Mouse (Mus musculus): ENCODE measurements around the gene Lrp6. TPM values are rescaled to one million over a fixed set of nuclear protein-coding genes. Genes with fewer than 3 reads are reported as not detected.
A peak's percentile ranks its signal among the peaks of the same experiment; 100 is the strongest.

Lrp6 gene
- polyA plus RNA-seq, 1 experiment from 2014 or later: 25.3 TPM

DNA sequence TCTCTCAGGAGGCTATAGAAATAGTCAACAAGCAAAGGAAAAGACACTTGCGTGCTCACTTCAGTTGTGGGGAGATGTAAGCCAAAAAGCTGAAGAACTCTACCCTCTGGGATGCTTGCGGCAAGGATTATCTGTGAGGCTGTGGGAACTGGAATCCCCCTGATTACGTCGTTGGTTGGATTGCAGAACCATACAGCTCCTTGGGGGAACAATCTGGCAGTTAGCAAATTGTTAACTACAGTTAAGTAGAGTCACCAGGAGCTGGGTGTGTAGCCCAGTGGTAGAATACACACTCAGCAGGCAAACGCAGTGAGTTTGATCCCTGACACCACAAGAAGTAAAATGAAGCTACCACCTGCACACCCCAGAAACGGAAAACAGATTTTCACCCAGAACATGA lies 132.7 kb downstream of the Lrp6 start:
- no peak for DNase-seq (ENCODE audit: low spot score)
- no peak overlapping the region for H3K4me3 ChIP-seq
- peaks cover 17% of the 10 kb centered on the region for H3K4me1 ChIP-seq (replicated peaks)
- H3K27ac ChIP-seq: no peak overlapping the region
- no peaks in the 10 kb centered on the region for H3K9me3 ChIP-seq
- 79% methylated on average over 6 of the region's 6 CpGs for WGBS
- no peaks in the 10 kb centered on the region for H3K27me3 ChIP-seq (ENCODE audit: insufficient read depth, poor library complexity, severe bottlenecking)
- H3K36me3 ChIP-seq: no peaks in the 10 kb centered on the region

DNA sequence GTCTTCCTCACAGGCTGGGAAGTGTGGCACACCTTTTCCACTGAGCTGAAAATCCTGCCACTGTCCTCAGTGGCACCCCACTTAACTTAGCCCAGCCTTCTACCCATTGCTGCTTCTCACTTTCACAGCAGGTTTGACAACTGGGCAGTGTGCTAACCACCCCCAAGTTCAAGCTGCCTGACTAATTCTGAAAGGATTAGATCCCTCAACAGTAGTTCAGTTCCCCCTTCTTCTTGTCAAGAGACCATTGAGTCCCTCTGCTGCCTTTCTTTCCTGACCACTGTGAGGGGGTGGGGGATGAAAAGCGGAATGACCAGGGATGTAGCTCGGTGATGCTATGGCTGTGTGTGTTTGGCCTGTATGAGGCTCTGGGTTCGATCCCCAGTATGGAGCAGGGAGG lies 133.5 kb downstream of the Lrp6 start:
- Histone ChIP-seq H3K27ac (no peak overlapping the region), H3K4me3 (no peak overlapping the region), H3K36me3 (no peaks in the 10 kb centered on the region), H3K4me1 (replicated peaks) (peaks cover 14% of the 10 kb centered on the region), H3K9me3 (no peaks in the 10 kb centered on the region), H3K27me3 (ENCODE audit: insufficient read depth, poor library complexity, severe bottlenecking) (no peaks in the 10 kb centered on the region)
- WGBS: 88% methylated on average over 3 of the region's 3 CpGs
- DNase-seq (ENCODE audit: low spot score): no peak

DNA sequence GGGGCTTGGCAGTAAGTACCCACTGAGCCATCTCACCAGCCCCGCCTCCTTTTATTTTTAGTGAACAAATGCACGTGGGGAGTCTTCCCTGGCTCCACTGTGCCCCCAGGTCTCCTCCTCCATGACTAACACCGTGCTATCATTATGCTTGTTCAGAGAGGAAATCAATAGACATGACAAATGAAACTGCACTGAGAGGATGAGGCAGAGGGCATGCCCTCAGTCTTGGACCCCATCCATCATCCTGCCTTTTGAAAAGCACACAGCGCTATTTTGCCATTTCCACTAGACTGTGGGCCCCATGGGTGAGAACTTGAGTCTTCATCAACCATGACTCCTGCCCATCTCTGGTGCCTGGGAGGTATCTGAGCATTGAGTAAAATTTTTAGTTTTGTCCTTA lies 135.2 kb downstream of the Lrp6 start:
- Histone ChIP-seq H3K4me1 (replicated peaks) (peaks cover 14% of the 10 kb centered on the region), H3K9me3 (no peaks in the 10 kb centered on the region), H3K27me3 (ENCODE audit: insufficient read depth, poor library complexity, severe bottlenecking) (no peaks in the 10 kb centered on the region), H3K36me3 (no peaks in the 10 kb centered on the region), H3K4me3 (no peak overlapping the region), H3K27ac (no peak overlapping the region)
- DNase-seq (ENCODE audit: low spot score): no peak
- WGBS: 44% methylated on average over 4 of the region's 4 CpGs

DNA sequence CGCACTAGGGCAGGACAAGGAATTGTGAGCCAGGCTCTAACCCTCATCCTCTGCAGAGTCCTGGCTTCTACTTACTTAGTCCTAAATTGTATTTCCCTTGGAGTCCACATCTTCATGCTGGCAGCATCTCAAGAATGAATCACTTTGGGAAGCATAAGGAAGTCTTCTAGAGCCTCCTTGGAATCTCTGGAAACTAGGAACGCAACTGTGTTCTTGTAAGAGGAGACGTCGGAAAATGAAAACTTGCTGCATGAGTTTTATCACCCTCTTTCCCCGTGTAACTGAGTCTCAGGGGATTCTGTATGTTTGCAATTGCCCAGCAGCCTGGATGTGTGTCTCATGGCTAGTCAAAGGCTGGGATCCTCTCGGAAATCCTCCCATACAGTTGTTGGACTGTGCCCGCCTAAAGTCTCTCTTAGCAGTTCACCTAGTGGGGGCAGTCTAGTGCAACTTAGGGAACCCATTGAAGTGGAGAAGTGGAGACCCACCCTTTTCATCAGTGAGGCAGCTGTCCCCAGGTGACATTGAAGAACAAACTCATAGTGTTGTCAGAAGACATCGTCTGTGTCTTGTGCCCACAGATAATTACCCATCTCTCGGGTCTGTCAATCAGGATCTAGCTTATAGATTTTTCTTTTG lies 136.5 kb downstream of the Lrp6 start:
- Histone ChIP-seq H3K27ac (no peak overlapping the region), H3K27me3 (ENCODE audit: insufficient read depth, poor library complexity, severe bottlenecking) (no peaks in the 10 kb centered on the region), H3K36me3 (no peaks in the 10 kb centered on the region), H3K4me3 (no peak overlapping the region), H3K4me1 (replicated peaks) (peaks cover 17% of the 10 kb centered on the region), H3K9me3 (no peaks in the 10 kb centered on the region)
- DNase-seq (ENCODE audit: low spot score): no peak
- WGBS: 82% methylated on average over 9 of the region's 9 CpGs

DNA sequence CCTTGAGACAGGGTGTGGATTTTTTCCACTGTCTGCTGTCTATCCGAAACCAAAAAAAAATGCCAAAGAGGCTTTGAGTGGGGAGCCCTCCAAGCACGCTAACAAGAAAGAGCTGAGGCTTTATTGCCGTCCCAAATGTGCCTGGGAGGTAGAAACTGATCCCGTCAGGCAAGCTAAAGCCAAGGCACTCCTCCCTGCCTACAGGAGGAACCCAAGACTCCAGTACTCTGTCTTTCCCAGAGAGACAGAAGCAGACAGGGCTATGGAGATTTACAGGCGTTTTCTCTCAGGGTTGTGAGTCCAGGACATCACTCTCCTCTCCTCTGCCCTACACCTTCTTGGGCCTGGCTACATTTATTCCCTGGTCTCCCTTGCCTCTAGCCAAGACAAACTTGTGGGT lies 138.3 kb downstream of the Lrp6 start:
- 81% methylated on average over 5 of the region's 5 CpGs for whole genome bisulfite sequencing
- Histone ChIP-seq H3K27me3 (ENCODE audit: insufficient read depth, poor library complexity, severe bottlenecking) (no peaks in the 10 kb centered on the region), H3K36me3 (no peaks in the 10 kb centered on the region), H3K4me3 (no peak overlapping the region), H3K27ac (no peak overlapping the region), H3K9me3 (no peaks in the 10 kb centered on the region), H3K4me1 (replicated peaks) (peaks cover 20% of the 10 kb centered on the region)
- DNase-seq (ENCODE audit: low spot score): no peak

DNA sequence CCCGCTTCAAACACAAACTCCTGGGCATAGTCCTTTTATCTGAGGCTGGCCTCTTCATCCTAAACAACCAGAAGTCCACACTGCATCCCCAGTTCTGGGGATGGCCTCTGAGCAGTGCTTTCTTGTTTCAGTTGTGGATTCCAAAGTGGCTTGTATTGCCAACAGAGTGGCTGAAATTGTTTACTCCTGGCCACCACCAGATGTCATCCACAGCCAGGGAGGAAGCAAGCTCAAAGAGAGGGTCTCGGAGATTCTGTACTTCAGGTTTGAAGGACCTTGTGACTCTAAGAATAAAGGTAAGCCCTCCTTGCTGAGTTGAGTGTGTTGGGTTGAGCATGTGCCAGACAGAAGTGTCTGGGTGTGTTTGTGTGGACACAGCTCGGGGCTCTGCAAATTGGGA lies 139.6 kb downstream of the Lrp6 start:
- no peaks in the 10 kb centered on the region for H3K36me3 ChIP-seq
- peaks cover 20% of the 10 kb centered on the region for H3K4me1 ChIP-seq (replicated peaks)
- H3K27me3 ChIP-seq (ENCODE audit: insufficient read depth, poor library complexity, severe bottlenecking): no peaks in the 10 kb centered on the region
- H3K27ac ChIP-seq: no peak overlapping the region
- DNase-seq (ENCODE audit: low spot score): no peak
- WGBS: 85% methylated on average over 3 of the region's 3 CpGs
- H3K9me3 ChIP-seq: no peaks in the 10 kb centered on the region
- no peak overlapping the region for H3K4me3 ChIP-seq

DNA sequence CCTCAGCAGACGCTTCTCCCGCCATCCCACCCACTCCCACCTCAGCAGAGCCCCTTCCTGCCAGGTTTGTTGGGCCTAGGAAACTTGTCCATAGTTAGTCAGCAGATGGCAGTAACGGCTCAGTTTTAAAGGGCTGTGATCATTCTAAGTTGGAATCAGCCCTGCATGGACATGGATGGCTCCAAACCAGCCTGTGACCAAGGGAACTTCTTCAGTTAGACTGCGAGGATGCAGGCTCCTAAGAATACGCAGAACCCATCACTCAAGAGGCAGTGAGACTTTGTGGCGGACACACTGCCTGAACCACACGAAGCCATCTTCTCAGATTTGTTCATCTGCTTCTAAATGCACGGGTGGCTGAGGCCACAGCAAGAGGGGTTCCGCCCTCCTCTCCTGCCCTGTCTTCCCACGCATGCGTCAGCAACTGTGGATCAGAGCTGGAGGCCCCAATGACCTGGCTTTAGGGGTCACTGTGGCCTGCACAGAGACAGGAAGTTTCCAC lies 141.5 kb downstream of the Lrp6 start:
- Histone ChIP-seq H3K4me1 (replicated peaks) (peaks cover 6% of the 10 kb centered on the region; the same call in 1 of the 2 replicates), H3K27ac (no peak overlapping the region), H3K27me3 (ENCODE audit: insufficient read depth, poor library complexity, severe bottlenecking) (no peaks in the 10 kb centered on the region), H3K9me3 (no peaks in the 10 kb centered on the region), H3K36me3 (no peaks in the 10 kb centered on the region), H3K4me3 (no peak overlapping the region)
- 43% methylated on average over 11 of the region's 11 CpGs for WGBS
- DNase-seq (ENCODE audit: low spot score): peak; percentile 64

DNA sequence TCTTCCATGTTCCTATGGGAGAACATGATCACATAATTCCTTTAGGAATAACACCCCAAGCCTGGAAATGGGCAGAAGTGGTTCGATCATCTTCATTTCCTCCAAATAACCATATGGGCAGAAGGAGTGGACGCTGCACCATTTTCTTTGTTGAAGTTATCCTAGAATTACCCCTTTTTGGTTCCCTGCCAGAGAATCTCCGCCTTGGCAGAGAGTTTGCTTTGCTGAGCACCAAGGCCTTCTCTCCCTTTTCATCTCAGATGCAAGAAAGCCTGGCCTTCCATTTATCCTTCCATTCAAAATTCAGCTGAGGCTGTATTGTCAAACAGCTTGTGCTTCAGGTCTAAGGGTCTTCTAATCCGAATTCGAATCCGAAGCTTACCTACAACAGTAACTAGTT lies 144.8 kb downstream of the Lrp6 start:
- 91% methylated on average over 6 of the region's 6 CpGs for WGBS
- H3K4me1 ChIP-seq (replicated peaks): peaks cover 6% of the 10 kb centered on the region
- no peak overlapping the region for H3K27ac ChIP-seq
- no peak overlapping the region for H3K4me3 ChIP-seq
- H3K27me3 ChIP-seq (ENCODE audit: insufficient read depth, poor library complexity, severe bottlenecking): no peaks in the 10 kb centered on the region
- no peak for DNase-seq (ENCODE audit: low spot score)
- no peaks in the 10 kb centered on the region for H3K9me3 ChIP-seq
- H3K36me3 ChIP-seq: no peaks in the 10 kb centered on the region

DNA sequence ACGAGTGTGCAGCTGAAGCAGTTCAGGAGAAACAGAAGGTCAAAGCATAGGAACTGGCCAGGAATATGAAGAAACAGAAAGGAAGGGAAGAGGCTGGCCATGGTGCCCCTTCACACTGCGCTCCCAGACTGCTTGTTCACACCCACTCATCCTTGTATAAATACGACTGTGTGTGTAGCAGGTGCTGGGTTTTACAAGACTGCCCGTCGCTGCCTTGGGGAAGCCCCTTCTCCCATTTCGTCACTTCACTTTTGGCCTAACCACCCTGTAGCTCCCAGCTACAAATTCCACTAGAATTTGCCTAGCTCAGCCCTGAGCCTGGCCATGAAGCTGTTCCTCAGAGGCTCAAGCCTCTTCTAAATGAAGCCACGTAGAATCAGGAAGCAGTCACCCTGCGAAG lies 146.4 kb downstream of the Lrp6 start:
- Histone ChIP-seq H3K27me3 (ENCODE audit: insufficient read depth, poor library complexity, severe bottlenecking) (no peaks in the 10 kb centered on the region), H3K9me3 (no peaks in the 10 kb centered on the region), H3K27ac (no peak overlapping the region), H3K36me3 (no peaks in the 10 kb centered on the region), H3K4me3 (no peak overlapping the region), H3K4me1 (replicated peaks) (peaks cover 9% of the 10 kb centered on the region)
- DNase-seq (ENCODE audit: low spot score): no peak
- WGBS: 79% methylated on average over 8 of the region's 8 CpGs

DNA sequence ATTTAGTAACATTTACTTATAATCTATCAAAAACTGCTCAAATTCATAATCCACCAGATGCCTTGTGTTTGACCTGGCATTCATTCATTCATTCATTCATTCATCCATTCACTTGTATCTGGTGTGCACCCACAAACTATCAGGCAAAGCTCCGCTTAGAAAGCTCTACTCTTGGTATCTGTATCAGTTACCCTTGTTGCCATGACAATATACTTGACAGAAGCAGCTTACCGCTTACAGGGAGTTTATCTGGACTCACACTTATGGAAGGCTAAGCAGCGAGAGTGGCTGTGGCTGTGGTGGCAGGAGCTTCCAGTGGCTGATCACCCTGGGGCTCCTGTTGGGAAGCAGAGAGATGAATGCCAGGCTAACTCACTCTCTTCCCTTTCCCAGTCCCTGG lies 148.9 kb downstream of the Lrp6 start:
- no peaks in the 10 kb centered on the region for H3K9me3 ChIP-seq
- H3K27ac ChIP-seq: no peak overlapping the region
- no peaks in the 10 kb centered on the region for H3K27me3 ChIP-seq (ENCODE audit: insufficient read depth, poor library complexity, severe bottlenecking)
- peaks cover 5% of the 10 kb centered on the region; the same call in 1 of the 2 replicates for H3K4me1 ChIP-seq (replicated peaks)
- no peaks in the 10 kb centered on the region for H3K36me3 ChIP-seq
- no peak overlapping the region for H3K4me3 ChIP-seq
- DNase-seq (ENCODE audit: low spot score): no peak
- WGBS: 84% methylated on average over 3 of the region's 3 CpGs

DNA sequence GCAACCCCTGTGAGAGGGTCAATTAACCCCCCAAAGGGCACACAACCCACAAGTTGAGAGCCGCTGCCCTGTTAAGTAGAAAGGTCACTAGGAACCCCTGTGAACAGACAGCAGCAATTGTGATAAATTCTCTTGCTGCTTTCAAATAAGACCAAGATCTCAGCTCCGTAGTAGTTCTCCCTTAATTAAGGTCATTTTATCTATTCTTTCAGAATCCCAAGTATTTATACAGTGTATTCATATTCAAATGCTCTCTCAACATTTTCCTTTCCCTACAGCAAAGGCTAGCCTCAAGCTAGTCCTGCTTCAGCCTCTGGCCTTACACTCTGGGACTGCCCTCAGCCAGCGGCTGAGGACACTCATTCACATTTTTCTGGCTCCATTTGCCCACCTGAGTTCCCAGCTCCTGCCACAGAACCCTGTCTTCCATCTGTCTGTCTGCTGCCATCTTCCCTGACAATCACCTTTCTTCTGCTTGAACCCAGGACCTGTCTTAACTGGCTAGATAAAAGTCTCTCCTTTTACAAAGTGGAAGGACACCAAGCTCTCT lies 150.1 kb downstream of the Lrp6 start:
- no peaks in the 10 kb centered on the region for H3K36me3 ChIP-seq
- no peaks in the 10 kb centered on the region for H3K9me3 ChIP-seq
- 52% methylated on average over 3 of the region's 3 CpGs for WGBS
- H3K4me3 ChIP-seq: no peak overlapping the region
- DNase-seq (ENCODE audit: low spot score): no peak
- H3K4me1 ChIP-seq (replicated peaks): peaks cover 5% of the 10 kb centered on the region; the same call in 1 of the 2 replicates
- no peak overlapping the region for H3K27ac ChIP-seq
- no peaks in the 10 kb centered on the region for H3K27me3 ChIP-seq (ENCODE audit: insufficient read depth, poor library complexity, severe bottlenecking)

DNA sequence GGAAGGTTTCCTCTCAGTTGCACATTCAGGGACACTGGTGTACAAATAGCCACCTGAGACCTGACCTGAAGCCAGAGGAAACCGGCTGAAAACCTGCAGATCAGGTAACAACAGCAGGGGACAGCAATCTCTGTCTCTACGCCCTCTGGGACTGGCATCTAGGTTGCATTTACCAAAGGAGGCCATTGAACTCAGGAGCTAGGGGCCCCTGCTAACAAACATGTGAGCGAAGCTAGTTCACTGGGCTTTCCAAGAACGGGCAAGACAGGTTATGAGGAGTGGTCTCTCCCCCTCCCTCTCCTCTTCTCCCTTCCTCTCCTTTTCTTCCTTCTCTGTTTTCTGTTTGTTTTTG lies 152.3 kb downstream of the Lrp6 start:
- H3K4me1 ChIP-seq (replicated peaks): peaks cover 5% of the 10 kb centered on the region; the same call in 1 of the 2 replicates
- no peaks in the 10 kb centered on the region for H3K36me3 ChIP-seq
- 70% methylated on average over 4 of the region's 4 CpGs for WGBS
- no peaks in the 10 kb centered on the region for H3K27me3 ChIP-seq (ENCODE audit: insufficient read depth, poor library complexity, severe bottlenecking)
- DNase-seq (ENCODE audit: low spot score): no peak
- H3K4me3 ChIP-seq: no peak overlapping the region
- no peaks in the 10 kb centered on the region for H3K9me3 ChIP-seq
- no peak overlapping the region for H3K27ac ChIP-seq

DNA sequence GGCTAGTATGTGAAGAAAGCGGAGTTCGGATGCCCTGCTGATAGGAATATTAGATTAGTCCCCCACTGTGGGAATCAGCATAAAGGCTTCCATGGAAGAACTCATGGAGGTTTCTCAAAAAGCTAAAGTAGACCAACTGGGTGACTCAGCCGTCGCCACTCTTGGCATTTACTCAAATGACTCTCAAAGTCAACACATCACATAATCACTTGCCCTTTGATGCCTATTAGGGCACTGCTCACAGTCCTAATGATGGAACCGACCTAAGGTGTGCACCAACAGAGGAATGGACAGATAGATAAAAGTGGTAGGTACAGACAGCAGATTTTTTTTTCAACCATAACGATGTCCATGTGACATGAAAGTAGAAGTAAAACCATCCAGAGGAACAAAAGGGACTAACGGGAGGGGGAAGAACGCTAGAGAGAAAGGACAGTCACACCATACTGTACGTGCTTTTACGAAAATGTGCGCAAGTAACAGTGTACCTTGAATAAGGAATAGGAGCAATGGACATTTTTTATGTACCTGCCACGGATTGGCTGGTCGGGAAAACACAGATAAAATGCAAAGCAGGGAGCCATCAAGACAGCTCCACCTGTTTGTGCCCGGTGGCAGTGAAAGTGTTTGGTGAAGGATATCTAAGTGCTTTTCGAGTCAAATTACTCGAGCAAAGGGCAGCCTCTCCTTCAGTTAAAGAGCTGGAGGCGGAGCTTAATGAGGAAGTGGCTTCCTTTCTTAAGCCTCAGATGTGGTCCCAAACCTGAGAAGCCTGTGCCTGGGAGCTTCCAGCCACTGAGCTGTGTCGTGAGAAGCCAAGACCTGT lies 152.8 kb downstream of the Lrp6 start:
- H3K4me3 ChIP-seq: no peak overlapping the region
- DNase-seq (ENCODE audit: low spot score): no peak
- H3K9me3 ChIP-seq: no peaks in the 10 kb centered on the region
- no peak overlapping the region for H3K27ac ChIP-seq
- WGBS: 66% methylated on average over 18 of the region's 18 CpGs
- no peaks in the 10 kb centered on the region for H3K27me3 ChIP-seq (ENCODE audit: insufficient read depth, poor library complexity, severe bottlenecking)
- no peaks in the 10 kb centered on the region for H3K36me3 ChIP-seq
- peaks cover 5% of the 10 kb centered on the region; the same call in 1 of the 2 replicates for H3K4me1 ChIP-seq (replicated peaks)
